12 mouse cellular contexts compared by ENCODE assay signal in genomic region chr7:3292271-3292670, GRCm38 (mm10). TPM values are rescaled to one million over a fixed set of nuclear protein-coding genes. Genes with fewer than 3 reads are reported as not detected.
DNase-seq lines count a peak whose midpoint lies in the region; ATAC-seq and TF ChIP-seq lines count a peak whose summit lies in the region.
"Not testable (repeated sequence)": the region's sequence is repeated elsewhere in the genome, so short reads cannot be mapped to it uniquely, and the experiment has no call there.
"Had no signal": no experiment of that assay in that cellular context is flagged by ENCODE, and none has a peak within 500 bp of the region (broad histone marks: within the 10 kb centered on the region; RNA-seq: fewer than 3 reads in every experiment).

No protein-coding gene starts in this region.

- not testable (repeated sequence) for ATAC-seq in heart, postnatal 0 days (ENCODE audit: insufficient read depth, low read depth); intestine, postnatal 0 days; limb, embryonic 14.5 days (ENCODE audit: low FRiP score, low read depth); lung, embryonic 14.5 days (ENCODE audit: insufficient read depth); neural tube, embryonic 11.5 days (ENCODE audit: insufficient read depth, low FRiP score, low TSS enrichment)

- in situ Hi-C loops in ES-E14 (cut with MboI; ENCODE audit: low sequenced_read_pairs in 2 of 2, unreplicated experiment in 2 of 2), result not testable (repeated sequence)

- not testable (repeated sequence) for TF ChIP-seq EP300 in heart, postnatal 0 days (IDR thresholded peaks at IDR 0.05; ENCODE audit: low read depth)

- not testable (repeated sequence) for TF ChIP-seq POLR2A in limb, embryonic 14.5 days (IDR thresholded peaks at IDR 0.05; ENCODE audit: borderline replicate concordance, extremely low read depth, insufficient read depth, insufficient read length)

- WGBS in forebrain, embryonic 10.5 days, result 86% methylated on average over 12 of the region's 12 CpGs
- 36% methylated on average over 11 of the region's 12 CpGs for WGBS in heart, postnatal 0 days
- 37% methylated on average over 12 of the region's 12 CpGs for WGBS in intestine, postnatal 0 days
- 66% methylated on average over 12 of the region's 12 CpGs for WGBS in limb, embryonic 14.5 days
- 54% methylated on average over 12 of the region's 12 CpGs for WGBS in lung, embryonic 14.5 days
- 76% methylated on average over 11 of the region's 12 CpGs for WGBS in neural tube, embryonic 11.5 days

- not testable (repeated sequence) for H3K27me3 ChIP-seq in forebrain, embryonic 10.5 days (ENCODE audit: poor library complexity, severe bottlenecking); heart, postnatal 0 days (ENCODE audit: control insufficient read depth, insufficient read depth, low read length); intestine, postnatal 0 days (replicated peaks; ENCODE audit: control insufficient read depth, insufficient read depth, low read length); limb, embryonic 14.5 days (ENCODE audit: control insufficient read depth, insufficient read depth, low read length); lung, embryonic 14.5 days (ENCODE audit: insufficient read depth, low read length); neural tube, embryonic 11.5 days (ENCODE audit: control insufficient read depth, insufficient read depth, low read length)

- H3K9me3 ChIP-seq in ES-E14 (ENCODE audit: control insufficient read depth, insufficient read depth, low read depth, low read length); forebrain, embryonic 10.5 days; heart, postnatal 0 days (replicated peaks; ENCODE audit: control insufficient read depth, low read length); intestine, postnatal 0 days (ENCODE audit: control insufficient read depth); limb, embryonic 14.5 days (ENCODE audit: control insufficient read depth, low read length); lung, embryonic 14.5 days (ENCODE audit: low read depth, low read length); neural tube, embryonic 11.5 days (ENCODE audit: control insufficient read depth, low read length): not testable (repeated sequence)

- H3K4me3 ChIP-seq in ES-E14 (ENCODE audit: insufficient read depth in 1 of 2, low read depth in 1 of 2, low read length in 2 of 2, poor library complexity in 1 of 2, severe bottlenecking in 1 of 2), result peak overlapping the region; percentile 59 to 68
- peak overlapping the region; percentile 46; the same call in 1 of the 2 replicates for H3K4me3 ChIP-seq in forebrain, embryonic 10.5 days
- H3K4me3 ChIP-seq in heart, postnatal 0 days (ENCODE audit: low read depth, low read length), result peak overlapping the region; percentile 64
- H3K4me3 ChIP-seq in intestine, postnatal 0 days (ENCODE audit: low read depth, low read length), result peak overlapping the region; percentile 53
- peak overlapping the region; percentile 49 for H3K4me3 ChIP-seq in limb, embryonic 14.5 days (replicated peaks; ENCODE audit: low read length)
- H3K4me3 ChIP-seq in lung, embryonic 14.5 days (ENCODE audit: low read depth, low read length), result peak overlapping the region; percentile 52
- H3K4me3 ChIP-seq in neural tube, embryonic 11.5 days (ENCODE audit: low read depth, low read length), result not testable (repeated sequence)

- H3K9ac ChIP-seq in ES-E14 (ENCODE audit: insufficient read depth, low read depth, low read length, poor library complexity, severe bottlenecking), result peak overlapping the region; percentile 65
- H3K9ac ChIP-seq in heart, postnatal 0 days (replicated peaks; ENCODE audit: low read depth, low read length), result peak overlapping the region; percentile 77
- H3K9ac ChIP-seq in intestine, postnatal 0 days (ENCODE audit: low read depth, low read length); lung, embryonic 14.5 days; neural tube, embryonic 11.5 days (ENCODE audit: low read length): not testable (repeated sequence)
- H3K9ac ChIP-seq in limb, embryonic 14.5 days (ENCODE audit: low read depth, low read length, severe bottlenecking), result 0 out of 2 replicates have a peak overlapping the region, but pooled peaks have one; percentile 58

- peak overlapping the region; percentile 68 for H3K4me2 ChIP-seq in heart, postnatal 0 days (ENCODE audit: low read depth, low read length)
- H3K4me2 ChIP-seq in intestine, postnatal 0 days (replicated peaks; ENCODE audit: low read depth), result peak overlapping the region; percentile 73
- H3K4me2 ChIP-seq in limb, embryonic 14.5 days (replicated peaks; ENCODE audit: low read depth, low read length, severe bottlenecking), result peak overlapping the region; percentile 72
- peak overlapping the region; percentile 76 for H3K4me2 ChIP-seq in lung, embryonic 14.5 days
- peak overlapping the region; percentile 63; the same call in 1 of the 2 replicates for H3K4me2 ChIP-seq in neural tube, embryonic 11.5 days (ENCODE audit: low read depth)

- peaks cover 2 to 14% of the 10 kb centered on the region in 2 experiments; a peak in 2 of 4 replicates for H3K4me1 ChIP-seq in ES-E14 (ENCODE audit: control insufficient read depth in 2 of 2, insufficient read depth in 2 of 2, low read length in 2 of 2, poor library complexity in 1 of 2)
- peaks cover 45% of the 10 kb centered on the region for H3K4me1 ChIP-seq in forebrain, embryonic 10.5 days
- H3K4me1 ChIP-seq in heart, postnatal 0 days (ENCODE audit: control insufficient read depth, insufficient read depth), result peaks cover 31% of the 10 kb centered on the region
- H3K4me1 ChIP-seq in intestine, postnatal 0 days (replicated peaks; ENCODE audit: control insufficient read depth, insufficient read depth, low read length), result 0 out of 2 replicates have a peak, but pooled peaks cover 12% of the 10 kb centered on the region
- H3K4me1 ChIP-seq in limb, embryonic 14.5 days (ENCODE audit: control insufficient read depth, insufficient read depth, low read length), result peaks cover 27% of the 10 kb centered on the region
- H3K4me1 ChIP-seq in lung, embryonic 14.5 days (ENCODE audit: insufficient read depth); neural tube, embryonic 11.5 days (ENCODE audit: control insufficient read depth, insufficient read depth, low read length): not testable (repeated sequence)

- not testable (repeated sequence) for DNase-seq in ES-E14 (ENCODE audit: low read depth, low spot score); forebrain, embryonic 10.5 days (ENCODE audit: extremely low spot score, low spot score); heart, postnatal 0 days (ENCODE audit: low spot score); limb, embryonic 14.5 days (ENCODE audit: low spot score); lung, embryonic 14.5 days; neural tube, embryonic 11.5 days (ENCODE audit: low spot score)

- H3K27ac ChIP-seq in ES-E14 (ENCODE audit: insufficient read depth, low read depth, low read length, poor library complexity, severe bottlenecking), result peak overlapping the region; percentile 92
- peak overlapping the region; percentile 82; the same call in 1 of the 2 replicates for H3K27ac ChIP-seq in forebrain, embryonic 10.5 days
- peak overlapping the region; percentile 93 for H3K27ac ChIP-seq in heart, postnatal 0 days (ENCODE audit: low read depth)
- H3K27ac ChIP-seq in intestine, postnatal 0 days (ENCODE audit: low read depth, low read length), result peak overlapping the region; percentile 69
- peak overlapping the region; percentile 72 for H3K27ac ChIP-seq in limb, embryonic 14.5 days (replicated peaks; ENCODE audit: low read depth, low read length)
- H3K27ac ChIP-seq in lung, embryonic 14.5 days (ENCODE audit: low read depth), result peak overlapping the region; percentile 94
- H3K27ac ChIP-seq in neural tube, embryonic 11.5 days (ENCODE audit: low read depth, low read length), result not testable (repeated sequence)

- H3K36me3 ChIP-seq in ES-E14 (ENCODE audit: control insufficient read depth, insufficient read depth, low read length, poor library complexity, severe bottlenecking), result peaks cover 13% of the 10 kb centered on the region
- H3K36me3 ChIP-seq in forebrain, embryonic 10.5 days (replicated peaks), result peaks cover 22% of the 10 kb centered on the region
- H3K36me3 ChIP-seq in heart, postnatal 0 days (replicated peaks; ENCODE audit: control insufficient read depth, insufficient read depth, low read length), result peaks cover 35% of the 10 kb centered on the region
- H3K36me3 ChIP-seq in intestine, postnatal 0 days (ENCODE audit: control insufficient read depth, insufficient read depth); neural tube, embryonic 11.5 days (ENCODE audit: control insufficient read depth, insufficient read depth, low read length): not testable (repeated sequence)
- H3K36me3 ChIP-seq in limb, embryonic 14.5 days (ENCODE audit: control insufficient read depth, insufficient read depth, low read length), result peaks cover 34% of the 10 kb centered on the region
- peaks cover 34% of the 10 kb centered on the region for H3K36me3 ChIP-seq in lung, embryonic 14.5 days (ENCODE audit: insufficient read depth)

- not testable (repeated sequence) for TF ChIP-seq CTCF in heart, postnatal 0 days (IDR thresholded peaks at IDR 0.05; ENCODE audit: low read depth); intestine, postnatal 0 days (IDR thresholded peaks at IDR 0.05; ENCODE audit: low read depth); lung, embryonic 14.5 days (IDR thresholded peaks at IDR 0.05; ENCODE audit: low read depth)

RNA-seq across cellular contexts. Expression of gene Prkcg, which starts 3.3 kb away (rescaled TPM):
- 6.6 and 7.3 TPM in 2 replicates for total RNA-seq in ES-E14 (2012; rRNA removed)
- polyA plus RNA-seq in forebrain, embryonic 10.5 days (2016; fragmentation: Nextera tagmentation; extraction: Ambion mirVana), result 0.71 and 1.2 TPM in 2 replicates
- total RNA-seq in heart, postnatal 0 days (2014; rRNA removed; ENCODE audit: low replicate concordance), result 1.8 and 4.2 TPM in 2 replicates
- polyA plus RNA-seq in heart, postnatal 0 days (2015; fragmentation: Nextera tagmentation; extraction: Ambion mirVana), result 0.30 and 0.40 TPM in 2 replicates
- 0.10 and 0.57 TPM in 2 replicates for polyA plus RNA-seq in intestine, postnatal 0 days (2015; fragmentation: Nextera tagmentation; extraction: Ambion mirVana)
- polyA plus RNA-seq in limb, embryonic 14.5 days (2012; rRNA removed), result 1.6 and 1.7 TPM in 2 replicates
- 0.17 and 0.35 TPM in 2 replicates for polyA plus RNA-seq in limb, embryonic 14.5 days (2014; fragmentation: Nextera tagmentation; extraction: Ambion mirVana)
- polyA plus RNA-seq in lung, embryonic 14.5 days (2014; fragmentation: Nextera tagmentation; extraction: Ambion mirVana), result 0.14 and 0.25 TPM in 2 replicates
- polyA plus RNA-seq in neural tube, embryonic 11.5 days (2014; fragmentation: Nextera tagmentation; extraction: Ambion mirVana), result 0.32 and 0.77 TPM in 2 replicates

RNA-seq across cellular contexts. Expression of gene Myadm, which starts 3.4 kb away (rescaled TPM):
- 80.8 and 84.1 TPM in 2 replicates for total RNA-seq in ES-E14 (2012; rRNA removed)
- 20.9 and 25.0 TPM in 2 replicates for polyA plus RNA-seq in forebrain, embryonic 10.5 days (2016; fragmentation: Nextera tagmentation; extraction: Ambion mirVana)
- 223 and 238 TPM in 2 replicates for total RNA-seq in heart, postnatal 0 days (2014; rRNA removed; ENCODE audit: low replicate concordance)
- 119 and 123 TPM in 2 replicates for polyA plus RNA-seq in heart, postnatal 0 days (2015; fragmentation: Nextera tagmentation; extraction: Ambion mirVana)
- polyA plus RNA-seq in intestine, postnatal 0 days (2015; fragmentation: Nextera tagmentation; extraction: Ambion mirVana), result 71.3 and 75.3 TPM in 2 replicates
- polyA plus RNA-seq in limb, embryonic 14.5 days (2012; rRNA removed), result 209 and 348 TPM in 2 replicates
- polyA plus RNA-seq in limb, embryonic 14.5 days (2014; fragmentation: Nextera tagmentation; extraction: Ambion mirVana), result 126 and 141 TPM in 2 replicates
- 138 and 147 TPM in 2 replicates for polyA plus RNA-seq in lung, embryonic 14.5 days (2014; fragmentation: Nextera tagmentation; extraction: Ambion mirVana)
- polyA plus RNA-seq in neural tube, embryonic 11.5 days (2014; fragmentation: Nextera tagmentation; extraction: Ambion mirVana), result 46.7 and 48.3 TPM in 2 replicates

RNA-seq across cellular contexts. Expression of gene Cacng7, which starts 40.5 kb away (rescaled TPM):
- total RNA-seq in ES-E14 (2012; rRNA removed), result 14.4 and 16.0 TPM in 2 replicates
- polyA plus RNA-seq in forebrain, embryonic 10.5 days (2016; fragmentation: Nextera tagmentation; extraction: Ambion mirVana), result 1.7 and 2.2 TPM in 2 replicates
- 4.0 and 6.3 TPM in 2 replicates for total RNA-seq in heart, postnatal 0 days (2014; rRNA removed; ENCODE audit: low replicate concordance)
- 0.15 and 0.29 TPM in 2 replicates for polyA plus RNA-seq in heart, postnatal 0 days (2015; fragmentation: Nextera tagmentation; extraction: Ambion mirVana)
- polyA plus RNA-seq in intestine, postnatal 0 days (2015; fragmentation: Nextera tagmentation; extraction: Ambion mirVana), result 0.63 and 0.86 TPM in 2 replicates
- polyA plus RNA-seq in limb, embryonic 14.5 days (2012; rRNA removed), result 129 and 207 TPM in 2 replicates
- 2.5 and 3.9 TPM in 2 replicates for polyA plus RNA-seq in limb, embryonic 14.5 days (2014; fragmentation: Nextera tagmentation; extraction: Ambion mirVana)
- polyA plus RNA-seq in lung, embryonic 14.5 days (2014; fragmentation: Nextera tagmentation; extraction: Ambion mirVana), result 1.2 and 1.5 TPM in 2 replicates
- polyA plus RNA-seq in neural tube, embryonic 11.5 days (2014; fragmentation: Nextera tagmentation; extraction: Ambion mirVana), result 2.9 and 3.5 TPM in 2 replicates
- total RNA-seq: neutrophil, adult 5-6 weeks had no signal

RNA-seq across cellular contexts. Expression of gene Nlrp12, which starts 42.7 kb away (rescaled TPM):
- total RNA-seq in ES-E14 (2012; rRNA removed), result 3.7 and 8.0 TPM in 2 replicates
- polyA plus RNA-seq in forebrain, embryonic 10.5 days (2016; fragmentation: Nextera tagmentation; extraction: Ambion mirVana), result not detected in 2 replicates
- total RNA-seq in heart, postnatal 0 days (2014; rRNA removed; ENCODE audit: low replicate concordance), result under 0.01 TPM in 1 of 2 replicates, not detected in the other
- 0.01 TPM in 2 replicates for polyA plus RNA-seq in heart, postnatal 0 days (2015; fragmentation: Nextera tagmentation; extraction: Ambion mirVana)
- not detected in 2 replicates for polyA plus RNA-seq in intestine, postnatal 0 days (2015; fragmentation: Nextera tagmentation; extraction: Ambion mirVana)
- not detected in 2 replicates for polyA plus RNA-seq in limb, embryonic 14.5 days (2012; rRNA removed)
- not detected in 2 replicates for polyA plus RNA-seq in limb, embryonic 14.5 days (2014; fragmentation: Nextera tagmentation; extraction: Ambion mirVana)
- polyA plus RNA-seq in lung, embryonic 14.5 days (2014; fragmentation: Nextera tagmentation; extraction: Ambion mirVana), result not detected in 2 replicates
- not detected in 2 replicates for polyA plus RNA-seq in neural tube, embryonic 11.5 days (2014; fragmentation: Nextera tagmentation; extraction: Ambion mirVana)
- polyA plus RNA-seq: cerebellum, adult 2 months; forebrain, embryonic 11.5 days; midbrain, embryonic 14.5 days; thymus, postnatal 0 days had no signal
